Mouse (Mus musculus) neural tube, embryonic 12.5 days (tissue): ENCODE data around the gene Nop2. TPM values are rescaled to one million over a fixed set of nuclear protein-coding genes. Genes with fewer than 3 reads are reported as not detected.

Source experiments
- ATAC-seq: fragments of 200-750 bp; cut with Nextera tagmentation; 2 replicates; pipeline ENCODE4 v1.8.0; 2017; ENCODE audit warnings: low read depth, mild to moderate bottlenecking, moderate TSS enrichment, moderate library complexity; ENCODE audit not compliant: low FRiP score
- H3K27ac ChIP-seq: fragments of 300-500 bp; sonication (generic); 2 replicates; pipeline ENCODE4 v1.5.1; 2016
- H3K27me3 ChIP-seq: fragments of 300-500 bp; sonication (generic); replicated peaks from 2 replicates; pipeline ENCODE4 v1.6.1; 2016; ENCODE audit warnings: mild to moderate bottlenecking
- H3K36me3 ChIP-seq: fragments of 300-500 bp; sonication (generic); 2 replicates; pipeline ENCODE4 v1.6.1; 2016; ENCODE audit warnings: mild to moderate bottlenecking
- H3K4me1 ChIP-seq: fragments of 300-500 bp; sonication (generic); 2 replicates; pipeline ENCODE4 v1.6.1; 2016
- H3K4me2 ChIP-seq: fragments of 300-500 bp; sonication (generic); replicated peaks from 2 replicates; pipeline ENCODE4 v1.6.1; 2016; ENCODE audit warnings: mild to moderate bottlenecking
- H3K4me3 ChIP-seq: fragments of 300-500 bp; sonication (generic); 2 replicates; pipeline ENCODE4 v1.5.1; 2016
- H3K9ac ChIP-seq: fragments of 300-500 bp; sonication (generic); 2 replicates; pipeline ENCODE4 v1.6.1; 2016; ENCODE audit warnings: mild to moderate bottlenecking
- H3K9me3 ChIP-seq: fragments of 300-500 bp; sonication (generic); 2 replicates; pipeline ENCODE4 v1.6.1; 2016; ENCODE audit warnings: mild to moderate bottlenecking
- WGBS: fragments of 180-500 bp; shearing (Covaris S2); methylation state at CpG from one replicate; pipeline ENCODE4 v1.1.7; 2016; 5-methylcytosine and 5-hydroxymethylcytosine counted together
- polyA plus RNA-seq: library from polyadenylated mRNA; unstranded; fragments of >200 nt; fragmentation: Nextera tagmentation; extraction: Ambion mirVana; gene quantifications from 2 replicates; pipeline ENCODE4 v1.2.1, GENCODE M21; 2016

Nop2 gene
- polyA plus RNA-seq, 1 experiment from 2014 or later, result 53.9 TPM

DNA sequence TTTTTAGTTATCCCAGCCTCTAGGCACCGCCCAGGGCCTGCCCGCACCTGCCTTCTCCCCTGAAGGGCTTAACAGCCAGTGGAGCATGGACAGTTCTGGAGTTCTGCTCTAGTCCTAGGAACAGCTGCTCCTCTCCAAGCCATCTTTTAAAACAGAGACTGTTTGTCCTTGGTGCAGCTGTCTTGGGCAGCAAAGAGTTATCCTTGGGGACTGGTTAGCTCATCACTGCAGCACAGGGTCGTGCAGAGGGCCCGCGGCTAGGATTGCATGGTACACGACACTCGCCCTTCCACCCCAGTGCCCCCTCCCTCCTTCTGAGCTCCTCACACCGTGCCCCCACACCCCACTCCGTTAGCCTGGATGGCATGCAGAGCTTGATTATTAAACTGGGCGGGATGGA is 15.6 kb downstream of the Nop2 start:
- peak overlapping the region; percentile 93 for H3K4me2 ChIP-seq
- peaks cover 26% of the 10 kb centered on the region for H3K36me3 ChIP-seq
- H3K4me3 ChIP-seq, result 0 out of 2 replicates have a peak overlapping the region, but pooled peaks have one; percentile 80
- peaks cover 49% of the 10 kb centered on the region for H3K4me1 ChIP-seq
- H3K9me3 ChIP-seq, result no peaks in the 10 kb centered on the region
- ATAC-seq, result no peak
- WGBS, result 61% methylated on average over 10 of the region's 10 CpGs
- H3K27me3 ChIP-seq, result no peaks in the 10 kb centered on the region
- H3K9ac ChIP-seq, result peak overlapping the region; percentile 94; the same call in 1 of the 2 replicates
- H3K27ac ChIP-seq, result no peak overlapping the region; the same call in 1 of the 2 replicates

DNA sequence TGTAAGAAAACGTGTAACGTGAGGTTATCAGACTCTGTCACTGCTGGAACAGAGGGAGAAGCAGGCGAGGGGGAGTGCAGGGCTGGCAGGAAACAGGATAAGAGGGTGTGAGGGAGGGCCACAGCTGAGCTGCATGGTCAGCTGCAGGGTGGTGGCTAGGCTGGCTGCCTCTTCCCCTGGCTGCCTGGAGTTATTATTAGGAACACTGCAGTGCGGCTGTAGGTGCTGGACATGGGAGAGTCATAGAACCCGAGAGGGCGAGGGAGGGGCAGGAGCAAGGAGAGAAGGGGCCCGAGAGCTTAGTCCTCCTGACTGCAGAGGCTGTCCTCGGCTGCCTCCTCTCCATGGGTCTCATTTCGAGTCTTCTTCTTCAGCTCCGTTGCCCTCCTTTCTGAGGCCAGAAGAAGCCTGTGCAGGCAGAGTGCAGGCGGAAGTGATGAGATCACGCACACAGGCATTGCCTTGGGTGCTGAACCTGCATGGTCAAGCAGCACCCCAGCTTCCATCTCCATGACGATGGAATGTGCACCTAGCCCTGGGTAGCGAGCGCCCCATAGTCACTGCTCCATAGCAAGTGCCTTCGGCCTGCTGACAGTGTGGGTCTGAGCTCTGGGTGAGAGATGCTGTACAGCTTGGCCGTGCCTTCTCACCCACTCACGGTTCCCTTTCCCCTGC is 16.7 kb downstream of the Nop2 start:
- 73% methylated on average over 18 of the region's 18 CpGs for WGBS
- H3K4me3 ChIP-seq, result no peak overlapping the region; the same call in 1 of the 2 replicates
- peaks cover 52% of the 10 kb centered on the region for H3K4me1 ChIP-seq
- ATAC-seq, result no peak
- H3K27ac ChIP-seq, result no peak overlapping the region
- H3K4me2 ChIP-seq, result peak overlapping the region; percentile 41
- H3K9me3 ChIP-seq, result no peaks in the 10 kb centered on the region
- H3K36me3 ChIP-seq, result peaks cover 28% of the 10 kb centered on the region
- no peaks in the 10 kb centered on the region for H3K27me3 ChIP-seq
- H3K9ac ChIP-seq, result 0 out of 2 replicates have a peak overlapping the region, but pooled peaks have one; percentile 1

DNA sequence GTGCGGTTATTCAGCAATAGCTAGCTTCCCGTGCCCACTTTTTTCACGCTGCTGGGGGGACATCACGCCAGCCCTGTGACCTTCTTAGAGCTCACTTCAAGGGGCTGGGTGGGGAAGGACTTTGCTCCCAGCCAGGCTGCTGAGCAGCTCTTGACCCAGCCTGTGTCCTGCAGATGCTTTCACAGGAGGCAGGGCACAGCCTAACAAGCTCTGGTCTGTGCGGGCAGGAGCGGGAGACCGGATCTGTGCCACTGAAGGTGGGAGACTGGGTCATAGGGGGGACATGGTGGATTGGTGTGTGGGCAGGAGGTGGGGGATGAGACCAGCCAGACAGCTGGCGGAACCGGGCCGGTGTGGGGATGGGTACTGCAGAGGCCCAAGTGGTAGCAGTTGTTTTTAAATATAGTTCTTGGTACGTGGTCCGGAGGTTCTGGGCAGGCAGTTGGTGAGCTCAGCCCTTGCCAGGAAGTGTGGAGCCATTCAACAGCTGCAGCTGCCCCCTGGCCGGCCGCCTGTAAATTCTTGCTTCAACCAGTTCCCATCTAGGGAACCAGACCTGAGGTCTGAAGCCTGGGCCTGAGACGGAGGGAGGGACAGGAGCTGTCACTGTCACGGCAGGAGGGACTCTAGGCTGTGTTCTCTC is 17.3 kb downstream of the Nop2 start:
- Histone ChIP-seq H3K36me3 (peaks cover 30% of the 10 kb centered on the region), H3K27ac (no peak overlapping the region), H3K4me3 (no peak overlapping the region), H3K27me3 (no peaks in the 10 kb centered on the region), H3K4me1 (peaks cover 51% of the 10 kb centered on the region), H3K9me3 (no peaks in the 10 kb centered on the region), H3K9ac (0 out of 2 replicates have a peak overlapping the region, but pooled peaks have one; percentile 35), H3K4me2 (peak overlapping the region; percentile 41)
- 85% methylated on average over 16 of the region's 16 CpGs for WGBS
- no peak for ATAC-seq

DNA sequence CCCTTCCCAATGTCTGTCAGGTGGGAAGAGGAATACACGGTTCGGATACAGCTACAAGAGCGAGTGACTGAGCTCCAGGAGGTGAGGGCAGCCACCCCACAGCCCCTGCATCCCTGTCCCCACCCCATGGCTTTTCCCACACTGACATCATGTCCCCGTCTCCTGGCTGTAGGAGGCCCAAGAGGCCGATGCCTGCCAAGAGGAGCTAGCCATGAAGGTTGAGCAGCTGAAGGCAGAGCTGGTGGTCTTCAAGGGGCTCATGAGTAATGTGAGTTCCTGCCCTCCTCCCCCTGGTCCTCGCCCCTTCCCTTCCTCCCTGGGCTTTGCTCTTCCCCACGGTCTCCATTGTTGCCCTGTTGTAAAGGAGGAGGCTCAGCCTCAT is 17.9 kb downstream of the Nop2 start:
- H3K27ac ChIP-seq, result no peak overlapping the region
- H3K36me3 ChIP-seq, result peaks cover 31% of the 10 kb centered on the region
- peaks cover 46% of the 10 kb centered on the region for H3K4me1 ChIP-seq
- no peak overlapping the region for H3K4me3 ChIP-seq
- no peak for ATAC-seq
- no peak overlapping the region; the same call in 1 of the 2 replicates for H3K4me2 ChIP-seq
- no peaks in the 10 kb centered on the region for H3K27me3 ChIP-seq
- no peak overlapping the region for H3K9ac ChIP-seq
- no peaks in the 10 kb centered on the region for H3K9me3 ChIP-seq
- 70% methylated on average over 7 of the region's 7 CpGs for whole genome bisulfite sequencing

DNA sequence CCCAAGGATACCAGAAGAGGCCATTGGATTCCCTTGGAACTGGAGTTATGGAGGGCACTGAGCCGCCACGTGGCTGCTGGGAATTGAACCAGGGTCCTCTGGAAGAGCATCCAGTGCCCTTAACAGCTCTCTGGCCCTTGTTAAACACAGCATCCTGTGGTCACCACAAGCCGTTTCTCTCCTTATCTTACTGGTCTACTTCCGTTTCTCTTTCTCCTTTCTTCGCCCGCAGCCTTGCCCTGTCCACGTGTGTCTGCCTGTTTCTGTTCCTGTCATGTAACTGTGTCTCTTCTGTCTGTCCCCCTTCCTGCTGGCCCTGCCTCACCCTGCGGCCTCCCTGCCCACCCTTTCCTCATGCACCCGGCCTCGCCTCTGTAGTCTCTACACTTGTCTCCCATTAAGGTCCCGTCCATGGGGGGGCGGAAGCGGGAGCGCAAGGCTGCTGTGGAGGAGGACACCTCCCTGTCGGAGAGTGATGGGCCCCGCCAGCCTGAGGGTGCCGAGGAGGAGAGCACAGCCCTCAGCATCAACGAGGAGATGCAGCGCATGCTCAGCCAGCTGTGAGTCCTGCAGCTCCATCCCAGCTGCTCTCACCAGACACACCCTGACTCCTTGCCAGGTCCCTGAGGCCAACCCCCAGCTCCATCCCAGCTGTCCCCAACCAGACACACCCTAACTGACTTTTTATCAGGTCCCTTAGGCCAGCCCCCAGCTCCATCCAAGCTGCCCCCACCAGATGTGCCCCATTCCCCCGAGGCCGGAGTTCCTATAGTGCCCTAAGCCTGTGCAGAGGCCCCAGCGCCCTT is 20.7 kb downstream of the Nop2 start:
- H3K4me3 ChIP-seq, result no peak overlapping the region
- 86% methylated on average over 22 of the region's 22 CpGs for WGBS
- no peak overlapping the region for H3K9ac ChIP-seq
- H3K4me2 ChIP-seq, result no peak overlapping the region
- no peaks in the 10 kb centered on the region for H3K9me3 ChIP-seq
- H3K36me3 ChIP-seq, result peaks cover 34% of the 10 kb centered on the region
- no peak overlapping the region for H3K27ac ChIP-seq
- no peaks in the 10 kb centered on the region for H3K27me3 ChIP-seq
- ATAC-seq, result no peak
- H3K4me1 ChIP-seq, result peaks cover 34% of the 10 kb centered on the region

DNA sequence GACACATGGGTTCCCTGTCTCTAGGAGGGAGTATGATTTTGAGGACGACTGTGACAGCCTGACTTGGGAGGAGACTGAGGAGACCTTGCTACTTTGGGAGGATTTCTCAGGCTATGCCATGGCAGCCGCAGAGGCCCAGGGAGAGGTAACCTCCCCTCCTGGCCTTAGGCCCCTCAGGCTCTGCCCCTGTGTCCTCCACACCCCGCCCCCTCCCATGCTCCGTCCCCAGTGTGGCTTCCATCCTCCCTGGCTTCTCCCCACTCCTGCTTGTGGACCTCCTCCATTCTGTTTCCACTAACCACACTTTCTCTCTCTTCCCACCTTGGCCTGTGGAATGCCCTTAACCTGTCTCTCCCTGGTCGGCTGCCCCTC is 21.3 kb downstream of the Nop2 start:
- Histone ChIP-seq H3K9me3 (no peaks in the 10 kb centered on the region), H3K9ac (no peak overlapping the region), H3K4me2 (no peak overlapping the region), H3K4me3 (no peak overlapping the region), H3K4me1 (peaks cover 32% of the 10 kb centered on the region), H3K27ac (no peak overlapping the region), H3K27me3 (no peaks in the 10 kb centered on the region), H3K36me3 (peaks cover 34% of the 10 kb centered on the region)
- no peak for ATAC-seq
- WGBS, result 86% methylated on average over 5 of the region's 5 CpGs

DNA sequence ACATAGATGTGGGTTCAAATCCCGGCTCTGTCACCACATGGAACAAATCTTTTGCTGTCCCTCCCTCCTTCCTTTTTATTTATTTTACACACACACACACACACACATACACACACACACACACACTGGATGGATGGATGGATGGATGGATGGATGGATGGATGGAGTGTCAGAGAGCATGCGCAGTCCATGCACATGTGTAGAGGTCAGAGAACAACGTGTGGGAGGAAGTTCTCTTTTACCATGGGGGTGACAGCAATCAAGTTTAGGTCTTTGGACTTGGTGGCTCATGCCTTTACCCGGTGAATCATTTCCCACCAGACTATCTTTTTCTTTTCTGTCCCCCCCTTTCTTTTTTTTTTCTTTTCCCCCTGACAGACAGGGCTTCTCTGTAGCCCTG is 22.0 kb downstream of the Nop2 start:
- Histone ChIP-seq H3K4me2 (no peak overlapping the region), H3K9ac (no peak overlapping the region), H3K36me3 (peaks cover 38% of the 10 kb centered on the region), H3K9me3 (no peaks in the 10 kb centered on the region), H3K4me1 (peaks cover 26% of the 10 kb centered on the region), H3K27ac (no peak overlapping the region), H3K4me3 (no peak overlapping the region), H3K27me3 (no peaks in the 10 kb centered on the region)
- 90% methylated on average over 4 of the region's 4 CpGs for WGBS
- no peak for ATAC-seq

DNA sequence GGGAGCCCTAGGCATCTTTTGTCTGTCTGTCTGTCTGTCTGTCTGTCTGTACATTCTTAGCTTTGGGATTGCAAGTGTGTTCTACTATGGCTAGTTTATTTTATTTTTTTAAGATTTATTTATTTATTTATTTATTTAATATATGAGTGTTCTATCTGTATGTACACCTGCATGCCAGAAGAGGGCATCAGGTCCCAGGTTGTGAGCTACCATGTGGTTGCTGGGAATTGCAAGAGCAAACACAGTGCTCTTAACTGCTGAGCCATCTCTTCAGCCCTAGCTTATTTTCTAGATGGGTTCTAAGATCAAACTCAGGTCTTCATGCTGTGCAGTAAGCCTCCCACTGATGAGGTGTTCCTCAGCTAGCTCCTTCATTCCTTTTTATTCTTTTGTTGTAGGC is 22.8 kb downstream of the Nop2 start:
- Histone ChIP-seq H3K27ac (no peak overlapping the region), H3K27me3 (no peaks in the 10 kb centered on the region), H3K9me3 (no peaks in the 10 kb centered on the region), H3K4me3 (no peak overlapping the region), H3K36me3 (peaks cover 46% of the 10 kb centered on the region), H3K4me2 (no peak overlapping the region), H3K9ac (no peak overlapping the region), H3K4me1 (peaks cover 20% of the 10 kb centered on the region)
- no peak for ATAC-seq

DNA sequence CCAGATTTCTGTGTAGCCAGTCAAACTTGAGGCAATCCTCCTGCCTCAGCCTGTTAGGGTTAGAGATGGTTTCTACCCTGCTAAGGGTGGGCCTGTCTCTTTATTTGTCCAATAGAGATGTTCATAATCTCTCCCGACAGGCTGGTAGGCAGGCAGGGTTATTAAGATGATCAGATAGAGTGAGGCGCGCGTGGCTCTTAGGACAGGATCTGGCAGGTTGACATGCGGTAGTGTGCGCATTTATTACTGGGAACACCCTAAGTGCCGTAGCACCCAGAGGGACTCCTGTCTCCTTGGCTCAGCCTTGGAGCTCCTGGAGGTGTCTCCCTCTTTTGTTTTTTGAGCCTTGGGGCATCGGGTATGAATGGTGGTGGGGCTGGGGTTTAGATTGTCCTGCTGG is 23.6 kb downstream of the Nop2 start:
- Histone ChIP-seq H3K9me3 (no peaks in the 10 kb centered on the region), H3K27ac (no peak overlapping the region), H3K4me1 (peaks cover 20% of the 10 kb centered on the region), H3K27me3 (no peaks in the 10 kb centered on the region), H3K9ac (no peak overlapping the region), H3K36me3 (peaks cover 54% of the 10 kb centered on the region), H3K4me3 (no peak overlapping the region), H3K4me2 (no peak overlapping the region)
- no peak for ATAC-seq
- 92% methylated on average over 8 of the region's 8 CpGs for WGBS

DNA sequence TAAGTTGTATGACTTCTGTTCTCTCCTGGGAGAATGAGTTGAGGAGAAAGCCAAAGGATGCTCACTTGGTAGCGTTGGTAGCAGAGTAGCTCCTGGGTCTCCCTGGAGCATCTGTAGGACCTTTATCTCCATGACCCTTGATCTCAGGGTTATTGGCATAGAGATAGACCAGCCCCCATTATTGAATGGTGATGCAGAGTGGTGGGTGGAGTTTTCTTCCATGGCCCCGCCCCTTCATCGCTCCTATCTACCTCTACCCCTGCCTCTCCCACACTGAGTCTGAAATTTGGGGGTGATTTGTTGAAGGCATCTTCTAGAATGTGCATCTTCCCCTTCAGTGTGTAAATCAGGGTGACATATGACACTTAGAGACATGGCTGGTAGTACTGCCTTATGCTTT is 24.8 kb downstream of the Nop2 start:
- no peaks in the 10 kb centered on the region for H3K9me3 ChIP-seq
- H3K4me2 ChIP-seq, result no peak overlapping the region
- H3K36me3 ChIP-seq, result peaks cover 59% of the 10 kb centered on the region
- H3K4me3 ChIP-seq, result no peak overlapping the region
- H3K27ac ChIP-seq, result no peak overlapping the region
- no peaks in the 10 kb centered on the region for H3K27me3 ChIP-seq
- WGBS, result 87% methylated on average over 3 of the region's 3 CpGs
- H3K4me1 ChIP-seq, result peaks cover 27% of the 10 kb centered on the region
- ATAC-seq, result peak; percentile 10
- H3K9ac ChIP-seq, result no peak overlapping the region

DNA sequence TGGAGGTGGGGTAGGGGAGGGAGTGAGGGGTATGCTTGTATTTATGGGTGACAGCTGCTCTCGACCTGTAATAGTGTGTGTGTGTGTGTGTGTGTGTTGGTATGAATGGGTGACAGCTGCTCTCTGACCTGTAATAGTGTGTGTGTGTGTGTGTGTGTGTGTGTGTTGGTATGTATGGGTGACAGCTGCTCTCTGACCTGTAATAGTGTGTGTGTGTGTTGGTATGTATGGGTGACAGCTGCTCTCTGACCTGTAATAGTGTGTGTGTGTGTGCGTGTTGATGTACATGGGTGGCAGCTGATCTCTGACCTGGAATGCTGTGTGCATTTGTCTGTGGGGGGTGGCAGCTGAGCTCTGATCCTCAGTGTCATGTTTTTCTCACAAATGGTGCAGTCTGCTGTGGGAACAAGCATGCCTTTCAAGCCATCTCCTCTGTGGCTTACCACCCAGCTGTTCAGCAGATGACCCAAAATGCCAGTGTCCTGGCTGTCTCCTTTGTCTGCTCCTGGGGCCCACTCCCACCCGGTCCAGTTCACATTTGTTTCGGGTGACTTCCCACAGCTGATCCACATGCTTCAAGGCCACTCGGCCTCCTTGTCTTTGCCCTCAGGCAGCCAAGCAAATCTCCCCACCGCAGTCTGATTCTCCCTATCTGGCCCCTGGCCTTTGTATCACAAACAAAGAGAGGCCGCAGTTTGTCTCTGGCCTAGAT is 25.4 kb downstream of the Nop2 start:
- WGBS, result 16% methylated on average over 7 of the region's 7 CpGs
- peak; percentile 44 for ATAC-seq
- H3K4me2 ChIP-seq, result no peak overlapping the region
- no peak overlapping the region for H3K4me3 ChIP-seq
- H3K9ac ChIP-seq, result 0 out of 2 replicates have a peak overlapping the region, but pooled peaks have one; percentile 3
- H3K4me1 ChIP-seq, result peaks cover 27% of the 10 kb centered on the region
- no peaks in the 10 kb centered on the region for H3K27me3 ChIP-seq
- peak overlapping the region; percentile 54; the same call in 1 of the 2 replicates for H3K27ac ChIP-seq
- no peaks in the 10 kb centered on the region for H3K9me3 ChIP-seq
- H3K36me3 ChIP-seq, result peaks cover 59% of the 10 kb centered on the region
